ENCODE assay signal across 10 mouse cellular contexts in the genomic region with DNA sequence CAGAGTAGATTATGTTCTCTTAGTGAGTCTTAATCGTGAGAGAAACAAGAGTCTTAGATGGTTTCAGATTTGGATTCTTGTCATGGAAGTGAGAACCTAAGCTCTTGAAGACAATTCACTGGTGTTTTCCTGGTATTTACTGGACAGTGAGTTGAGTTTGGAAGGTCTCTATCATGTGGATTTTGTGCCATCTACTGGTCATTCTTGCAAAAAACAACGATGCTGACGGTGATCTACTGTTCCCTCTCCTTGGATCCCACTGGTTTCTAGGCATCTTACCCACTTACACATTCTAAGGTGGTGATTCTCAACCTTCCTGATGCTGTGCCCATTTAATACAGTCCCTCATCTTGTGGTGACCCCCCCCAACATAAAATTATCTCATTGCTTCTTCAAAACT. TPM values are rescaled to one million over a fixed set of nuclear protein-coding genes. Genes with fewer than 3 reads are reported as not detected.
A peak's percentile ranks its signal among the peaks of the same experiment; 100 is the strongest.
DNase-seq lines count a peak whose midpoint lies in the region; ATAC-seq and TF ChIP-seq lines count a peak whose summit lies in the region.
"Had no signal": no experiment of that assay in that cellular context is flagged by ENCODE, and none has a peak within 500 bp of the region (broad histone marks: within the 10 kb centered on the region; RNA-seq: fewer than 3 reads in every experiment).

No protein-coding gene starts in this region.

- H3K27ac ChIP-seq in embryonic facial prominence, embryonic 11.5 days (replicated peaks; ENCODE audit: low read depth, low read length): no peak overlapping the region
- no peak overlapping the region for H3K27ac ChIP-seq in embryonic facial prominence, embryonic 10.5 days (replicated peaks)
- H3K27ac ChIP-seq: heart, embryonic 13.5 days had no signal

- no peaks in the 10 kb centered on the region for H3K27me3 ChIP-seq in embryonic facial prominence, embryonic 11.5 days (ENCODE audit: control insufficient read depth, insufficient read depth, low read length)
- no peaks in the 10 kb centered on the region for H3K27me3 ChIP-seq in embryonic facial prominence, embryonic 10.5 days (replicated peaks; ENCODE audit: low read depth, poor library complexity, severe bottlenecking)
- H3K27me3 ChIP-seq: heart, embryonic 13.5 days had no signal

- no peak overlapping the region for H3K4me3 ChIP-seq in embryonic facial prominence, embryonic 11.5 days (ENCODE audit: low read depth, low read length)
- no peak overlapping the region for H3K4me3 ChIP-seq in embryonic facial prominence, embryonic 10.5 days
- H3K4me3 ChIP-seq in lung, adult 2 months (replicated peaks; ENCODE audit: extremely low read depth, low read depth, low read length): no peak overlapping the region
- H3K4me3 ChIP-seq: heart, embryonic 13.5 days had no signal

- peak; percentile 66 for DNase-seq in embryonic facial prominence, embryonic 11.5 days (ENCODE audit: low spot score)
- DNase-seq in embryonic facial prominence, embryonic 10.5 days (ENCODE audit: low spot score): no peak
- DNase-seq in lung, adult 2 months: no peak
- no peak for DNase-seq in lung, adult 18-20 months
- peak; percentile 31 for DNase-seq in cerebellum, adult 11-12 months
- peak; percentile 66 for DNase-seq in kidney, postnatal 14 days
- DNase-seq in ovary, postnatal 36 days (ENCODE audit: low spot score): no peak

- no peak overlapping the region for H3K4me2 ChIP-seq in embryonic facial prominence, embryonic 11.5 days (ENCODE audit: low read depth, low read length)
- H3K4me2 ChIP-seq: heart, embryonic 13.5 days had no signal

- H3K9me3 ChIP-seq in embryonic facial prominence, embryonic 11.5 days (replicated peaks; ENCODE audit: control insufficient read depth, low read length): no peaks in the 10 kb centered on the region
- no peaks in the 10 kb centered on the region for H3K9me3 ChIP-seq in embryonic facial prominence, embryonic 10.5 days
- H3K9me3 ChIP-seq: heart, embryonic 13.5 days had no signal

- H3K36me3 ChIP-seq in embryonic facial prominence, embryonic 11.5 days (replicated peaks; ENCODE audit: control insufficient read depth, insufficient read depth, low read depth, low read length): no peaks in the 10 kb centered on the region
- H3K36me3 ChIP-seq in embryonic facial prominence, embryonic 10.5 days (replicated peaks): peaks cover 1% of the 10 kb centered on the region

- no peaks in the 10 kb centered on the region for H3K4me1 ChIP-seq in embryonic facial prominence, embryonic 11.5 days (ENCODE audit: control insufficient read depth, insufficient read depth, low read length)
- H3K4me1 ChIP-seq in embryonic facial prominence, embryonic 10.5 days: peaks cover 20% of the 10 kb centered on the region
- peaks cover 7% of the 10 kb centered on the region for H3K4me1 ChIP-seq in lung, adult 2 months (ENCODE audit: control insufficient read depth, insufficient read depth, low read length)

- 5% methylated on average over 3 of the region's 3 CpGs for WGBS in embryonic facial prominence, embryonic 11.5 days
- 11% methylated on average over 3 of the region's 3 CpGs for WGBS in embryonic facial prominence, embryonic 10.5 days
- WGBS in lung, adult 2 months: 6% methylated on average over 3 of the region's 3 CpGs

- no peak overlapping the region for H3K9ac ChIP-seq in embryonic facial prominence, embryonic 11.5 days (replicated peaks; ENCODE audit: low read length)
- H3K9ac ChIP-seq: heart, embryonic 13.5 days had no signal

- no peak for ATAC-seq in embryonic facial prominence, embryonic 11.5 days (replicated peaks; ENCODE audit: insufficient number of reproducible peaks, low FRiP score, low TSS enrichment, low read depth)
- no peak for ATAC-seq in erythroblast, adult 5-6 weeks (replicated peaks; ENCODE audit: low FRiP score, poor library complexity, severe bottlenecking)
- ATAC-seq: Patski had no signal

- TF ChIP-seq POLR2A in lung, adult 2 months (IDR thresholded peaks at IDR 0.05; ENCODE audit: borderline replicate concordance, extremely low read depth, low read depth, low read length): no peak

- peak; percentile 26; the same call in 1 of the 2 replicates for TF ChIP-seq CTCF in lung, adult 2 months (IDR thresholded peaks at IDR 0.05; ENCODE audit: insufficient read depth, low read length)

RNA-seq across cellular contexts. Expression of a gene that starts 2.8 kb away (rescaled TPM):
- 8.0 and 8.3 TPM in 2 replicates for polyA plus RNA-seq in embryonic facial prominence, embryonic 11.5 days (2014; fragmentation: Nextera tagmentation; extraction: Ambion mirVana)
- 7.7 and 9.4 TPM in 2 replicates for polyA plus RNA-seq in embryonic facial prominence, embryonic 10.5 days (2016; fragmentation: Nextera tagmentation; extraction: Ambion mirVana)
- 9.5 and 10.9 TPM in 2 replicates for polyA plus RNA-seq in lung, adult 2 months (2012; rRNA removed)
- 4.8 and 5.0 TPM in 2 replicates for total RNA-seq in erythroblast, adult 5-6 weeks (2015; ENCODE audit: low replicate concordance)
- total RNA-seq in erythroblast, adult 5-6 weeks (2017; ENCODE audit: low replicate concordance): 3.6 and 6.1 TPM in 2 replicates

RNA-seq across cellular contexts. Expression of a gene that starts 10.4 kb away (rescaled TPM):
- polyA plus RNA-seq in embryonic facial prominence, embryonic 11.5 days (2014; fragmentation: Nextera tagmentation; extraction: Ambion mirVana): not detected in 2 replicates
- polyA plus RNA-seq in embryonic facial prominence, embryonic 10.5 days (2016; fragmentation: Nextera tagmentation; extraction: Ambion mirVana): not detected in 2 replicates
- 0.18 TPM in 1 of 2 replicates, not detected in the other for polyA plus RNA-seq in lung, adult 2 months (2012; rRNA removed)
- not detected in 2 replicates for total RNA-seq in erythroblast, adult 5-6 weeks (2015; ENCODE audit: low replicate concordance)
- not detected in 2 replicates for total RNA-seq in erythroblast, adult 5-6 weeks (2017; ENCODE audit: low replicate concordance)
- polyA plus RNA-seq: heart, embryonic 13.5 days; Patski had no signal

Comparison
In these comparisons a context has a peak if more than half of its experiments do, and no peak if none do; other contexts are left out.
1. DNase-seq: peak in embryonic facial prominence, embryonic 11.5 days (single experiment), cerebellum, adult 11-12 months (single experiment) and kidney, postnatal 14 days (single experiment); none in embryonic facial prominence, embryonic 10.5 days (single experiment), lung, adult 2 months (single experiment), lung, adult 18-20 months (0 of 2) and ovary, postnatal 36 days (single experiment).